In genomic region chr13:31186805-31187589, GRCm38 (mm10) we compare ENCODE assay signal across 19 mouse cellular contexts.
DNase-seq lines count a peak whose midpoint lies in the region; ATAC-seq lines count a peak whose summit lies in the region.
"Had no signal": no experiment of that assay in that cellular context is flagged by ENCODE, and none has a peak within 500 bp of the region (broad histone marks: within the 10 kb centered on the region; RNA-seq: fewer than 3 reads in every experiment).

No protein-coding gene starts in this region.

- no peak overlapping the region for H3K4me3 ChIP-seq in heart, embryonic 10.5 days
- H3K4me3 ChIP-seq in intestine, embryonic 16.5 days (ENCODE audit: low read length) = no peak overlapping the region
- H3K4me3 ChIP-seq in stomach, embryonic 14.5 days (ENCODE audit: low read depth, low read length) = no peak overlapping the region
- H3K4me3 ChIP-seq: embryonic facial prominence, embryonic 13.5 days; forebrain, embryonic 13.5 days; heart, embryonic 13.5 days; hindbrain, embryonic 13.5 days had no signal

- H3K27me3 ChIP-seq in heart, embryonic 10.5 days (ENCODE audit: insufficient read depth, poor library complexity, severe bottlenecking) = no peaks in the 10 kb centered on the region
- H3K27me3 ChIP-seq in intestine, embryonic 16.5 days (replicated peaks; ENCODE audit: control insufficient read depth, insufficient read depth, low read length) = no peaks in the 10 kb centered on the region
- H3K27me3 ChIP-seq in stomach, embryonic 14.5 days (ENCODE audit: control insufficient read depth, insufficient read depth, low read length) = no peaks in the 10 kb centered on the region
- H3K27me3 ChIP-seq: forebrain, embryonic 13.5 days; heart, embryonic 13.5 days; hindbrain, embryonic 13.5 days; Patski had no signal

- H3K4me2 ChIP-seq in intestine, embryonic 16.5 days (ENCODE audit: low read depth, low read length) = no peak overlapping the region
- no peak overlapping the region for H3K4me2 ChIP-seq in stomach, embryonic 14.5 days (replicated peaks; ENCODE audit: low read depth, low read length)
- H3K4me2 ChIP-seq: embryonic facial prominence, embryonic 13.5 days; forebrain, embryonic 13.5 days; heart, embryonic 13.5 days; hindbrain, embryonic 13.5 days had no signal

- 61% methylated on average over 5 of the region's 5 CpGs for WGBS in heart, embryonic 10.5 days
- 24% methylated on average over 5 of the region's 5 CpGs for WGBS in intestine, embryonic 16.5 days
- WGBS in stomach, embryonic 14.5 days = 36% methylated on average over 5 of the region's 5 CpGs

- H3K36me3 ChIP-seq in heart, embryonic 10.5 days = no peaks in the 10 kb centered on the region
- H3K36me3 ChIP-seq in intestine, embryonic 16.5 days (ENCODE audit: control insufficient read depth, insufficient read depth, low read length) = no peaks in the 10 kb centered on the region
- H3K36me3 ChIP-seq in stomach, embryonic 14.5 days (ENCODE audit: control insufficient read depth, insufficient read depth, low read length) = no peaks in the 10 kb centered on the region
- H3K36me3 ChIP-seq: embryonic facial prominence, embryonic 13.5 days; heart, embryonic 13.5 days; hindbrain, embryonic 13.5 days had no signal

- H3K27ac ChIP-seq in heart, embryonic 10.5 days = no peak overlapping the region
- peak overlapping the region; percentile 55 for H3K27ac ChIP-seq in intestine, embryonic 16.5 days (ENCODE audit: low read length)
- H3K27ac ChIP-seq in stomach, embryonic 14.5 days (ENCODE audit: low read length) = no peak overlapping the region
- H3K27ac ChIP-seq: embryonic facial prominence, embryonic 13.5 days; forebrain, embryonic 13.5 days; heart, embryonic 13.5 days; hindbrain, embryonic 13.5 days; hindbrain, postnatal 0 days had no signal

- ATAC-seq in intestine, embryonic 16.5 days = peak; percentile 87
- ATAC-seq in stomach, embryonic 14.5 days (ENCODE audit: insufficient number of reproducible peaks, insufficient read depth, low FRiP score, low read depth) = peak; percentile 63; the same call in 1 of the 2 replicates
- ATAC-seq: forebrain, embryonic 13.5 days; forebrain, postnatal 0 days; hindbrain, postnatal 0 days; Patski had no signal

- peak; percentile 2 for DNase-seq in heart, embryonic 10.5 days (ENCODE audit: low spot score)
- DNase-seq in heart, postnatal 36 days = no peak
- DNase-seq in lung, postnatal 10 days = no peak
- DNase-seq in layer of hippocampus, adult 9-10 months (ENCODE audit: low spot score) = no peak
- no peak for DNase-seq in testis, postnatal 14 days (ENCODE audit: low spot score)
- DNase-seq: adrenal gland, postnatal 14 days; cerebellum, adult 11-12 months; cerebellum, adult 9-10 months; cerebellum, postnatal 25 days; forebrain, postnatal 0 days; gastrocnemius, postnatal 14 days had no signal

- H3K4me1 ChIP-seq in heart, embryonic 10.5 days = 0 out of 2 replicates have a peak, but pooled peaks cover 3% of the 10 kb centered on the region
- peaks cover 15% of the 10 kb centered on the region for H3K4me1 ChIP-seq in intestine, embryonic 16.5 days (ENCODE audit: control insufficient read depth, insufficient read depth, low read length)
- H3K4me1 ChIP-seq in stomach, embryonic 14.5 days (ENCODE audit: control insufficient read depth, insufficient read depth, low read length) = peaks cover 3% of the 10 kb centered on the region; the same call in 1 of the 2 replicates
- H3K4me1 ChIP-seq: forebrain, embryonic 13.5 days; heart, embryonic 13.5 days; hindbrain, embryonic 13.5 days had no signal

- no peaks in the 10 kb centered on the region for H3K9me3 ChIP-seq in heart, embryonic 10.5 days
- H3K9me3 ChIP-seq in intestine, embryonic 16.5 days (ENCODE audit: control insufficient read depth, low read length) = no peaks in the 10 kb centered on the region
- H3K9me3 ChIP-seq in stomach, embryonic 14.5 days (ENCODE audit: control insufficient read depth, low read depth, low read length) = no peaks in the 10 kb centered on the region
- H3K9me3 ChIP-seq: embryonic facial prominence, embryonic 13.5 days; forebrain, embryonic 13.5 days; heart, embryonic 13.5 days; hindbrain, embryonic 13.5 days had no signal

- intact Hi-C loops in heart, postnatal 36 days (cut with DNase I) = no loop called here

- no peak overlapping the region for H3K9ac ChIP-seq in intestine, embryonic 16.5 days (ENCODE audit: low read depth, low read length)
- no peak overlapping the region for H3K9ac ChIP-seq in stomach, embryonic 14.5 days (replicated peaks; ENCODE audit: low read depth, low read length)
- H3K9ac ChIP-seq: embryonic facial prominence, embryonic 13.5 days; forebrain, embryonic 13.5 days; forebrain, postnatal 0 days; heart, embryonic 13.5 days; hindbrain, embryonic 13.5 days had no signal
